In the genomic region with DNA sequence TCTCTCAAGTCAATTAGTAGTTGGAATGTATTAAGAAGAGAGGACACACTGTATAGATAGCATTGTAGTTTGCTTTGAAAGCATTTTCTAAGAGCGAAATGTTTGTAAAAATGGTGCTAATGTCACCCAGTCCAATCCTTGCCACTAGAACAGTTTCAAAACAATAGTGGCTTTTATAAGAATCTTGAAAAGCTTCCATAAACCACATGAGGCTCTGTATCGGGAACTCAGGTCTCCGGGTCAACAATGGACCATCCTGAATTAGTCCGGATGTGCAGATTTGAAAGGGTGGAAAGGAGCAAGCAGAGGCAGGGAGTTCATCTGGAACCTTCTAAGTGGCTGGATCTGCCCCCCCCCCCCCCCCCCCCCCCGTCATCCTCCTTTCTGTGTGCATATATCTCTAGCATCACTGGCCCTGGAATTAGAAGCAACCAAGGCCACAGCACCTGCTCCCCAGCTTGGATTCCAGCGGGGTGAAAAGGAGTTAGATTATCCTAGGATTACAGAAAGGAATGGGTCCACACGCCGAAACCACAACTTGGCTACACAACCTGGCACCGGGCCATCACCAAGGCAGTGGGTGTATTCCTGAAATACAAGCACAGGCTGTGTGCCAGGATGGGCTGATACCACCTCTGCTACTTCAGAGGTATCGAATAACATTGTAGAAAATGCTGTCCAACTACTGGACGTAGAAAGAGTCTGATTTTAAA, we compare ENCODE assay signal across 8 mouse cellular contexts. TPM values are rescaled to one million over a fixed set of nuclear protein-coding genes. Genes with fewer than 3 reads are reported as not detected.
DNase-seq lines count a peak whose midpoint lies in the region; ATAC-seq and TF ChIP-seq lines count a peak whose summit lies in the region.

No protein-coding gene starts in this region.

- peak; percentile 20 for DNase-seq in kidney, adult 18-20 months
- no peak for DNase-seq in kidney, adult 11 months
- peak; percentile 29 to 44 for DNase-seq in adrenal gland, postnatal 4 days (ENCODE audit: low spot score in 2 of 2)
- peak; percentile 67 for DNase-seq in gastrocnemius, postnatal 10 days
- DNase-seq in layer of hippocampus, adult 2 months (ENCODE audit: low spot score in 2 of 2), result peak in 1 of 2 experiments; percentile 61
- peak; percentile 72 for DNase-seq in ovary, postnatal 36 days (ENCODE audit: low spot score)
- no peak for DNase-seq in c-Kit-positive CD71-positive TER-119-positive erythroid progenitor cells, embryonic 14.5 days (ENCODE audit: low spot score)

- TF ChIP-seq CTCF in layer of hippocampus, adult 2 months (conservative IDR thresholded peaks at IDR 0.05), result no peak

- ATAC-seq in erythroid progenitor cell, adult 5-6 weeks (replicated peaks; ENCODE audit: low FRiP score, poor library complexity, severe bottlenecking), result no peak

- H3K27ac ChIP-seq in layer of hippocampus, adult 2 months, result 0 out of 2 replicates have a peak overlapping the region, but pooled peaks have one; percentile 14

- H3K4me3 ChIP-seq in layer of hippocampus, adult 2 months, result peak overlapping the region; percentile 28; the same call in 1 of the 2 replicates

RNA-seq across cellular contexts. Expression of a gene that starts 42.0 kb away (rescaled TPM):
- total RNA-seq in adrenal gland, postnatal 4 days (2021), result 10 to 100 TPM; 20.9 to 23.7 TPM
- total RNA-seq in gastrocnemius, postnatal 10 days (2021), result 1 to 10 TPM; 5.4 to 9.6 TPM
- total RNA-seq in layer of hippocampus, adult 2 months (2021), result 10 to 100 TPM in 1 of 2 experiments, 1 to 10 TPM in 1; 9.7 to 11.4 TPM
- total RNA-seq in erythroid progenitor cell, adult 5-6 weeks (2015; ENCODE audit: low replicate concordance), result 1.3 and 2.5 TPM in 2 replicates
- total RNA-seq in erythroid progenitor cell, adult 5-6 weeks (2017; ENCODE audit: low replicate concordance), result 1.6 and 2.6 TPM in 2 replicates

Comparison
In these comparisons a context has a peak if more than half of its experiments do, and no peak if none do; other contexts are left out.
1. DNase-seq: peak in kidney, adult 18-20 months (single experiment), adrenal gland, postnatal 4 days (2 of 2), gastrocnemius, postnatal 10 days (single experiment) and ovary, postnatal 36 days (single experiment); none in kidney, adult 11 months (single experiment) and c-Kit-positive CD71-positive TER-119-positive erythroid progenitor cells, embryonic 14.5 days (single experiment).